Mouse (Mus musculus) monocyte, adult 2 months (primary cell): ENCODE data around the gene Bcl7b.

Source experiments
- DNase-seq, 2 experiments: peaks; one replicate each; pipeline ENCODE4 v3.0.0; 2022; ENCODE audit warnings: low spot score in 2 of 2, low read depth in 1 of 2

Gene Bcl7b

DNA sequence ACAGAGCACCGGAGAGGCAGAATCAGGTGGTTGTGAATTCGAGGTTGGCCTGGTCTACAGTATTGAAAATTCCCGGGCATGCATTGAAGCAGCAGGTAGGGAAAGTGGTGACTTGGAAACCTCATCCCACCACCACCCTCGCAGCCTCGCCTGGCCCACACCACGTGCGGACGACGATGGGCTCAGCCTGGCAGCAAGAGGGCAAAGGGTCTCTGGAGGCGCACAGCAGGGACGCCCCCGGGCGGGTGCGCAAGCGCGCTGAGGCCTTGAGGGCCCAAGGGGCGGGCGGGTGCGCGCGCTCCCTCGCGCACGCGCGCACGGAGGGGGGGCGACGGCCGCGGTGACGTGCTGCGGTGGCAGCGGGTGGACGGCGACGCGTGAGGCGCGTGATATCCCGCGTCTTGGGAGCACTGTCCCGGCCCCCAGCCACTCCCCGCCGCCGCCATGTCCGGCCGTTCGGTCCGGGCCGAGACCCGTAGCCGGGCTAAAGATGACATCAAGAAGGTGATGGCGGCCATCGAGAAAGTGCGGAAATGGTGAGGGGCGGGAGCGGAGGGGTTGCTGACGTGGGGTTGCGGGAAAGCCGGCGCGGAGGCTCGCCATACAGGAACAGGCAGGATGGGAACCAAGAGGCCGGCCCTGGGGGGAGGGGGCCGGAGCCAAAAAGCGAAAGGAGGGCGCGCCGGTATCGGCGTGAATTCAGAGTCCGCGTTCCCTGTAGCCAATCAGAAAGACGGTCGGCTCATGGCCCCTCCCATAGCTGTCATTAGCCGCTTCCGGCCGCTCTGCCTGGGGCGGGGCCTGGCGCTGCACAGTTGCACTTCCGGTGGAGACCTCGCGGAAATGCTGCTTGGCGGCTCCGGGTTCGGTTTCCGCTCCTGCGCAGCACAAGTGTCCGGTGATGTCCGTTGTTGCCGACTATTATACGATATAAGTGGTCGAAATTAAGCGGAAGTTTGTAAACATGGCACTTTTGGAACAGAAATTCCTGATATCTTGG is at the start of gene Bcl7b:
Bcl7b (plus strand) TSS at position 221 of the 1,000 bp plus-strand sequence.
- peak; percentile 96 for DNase-seq

GRCm38 (mm10) chr5:135118589-135119081 is 49.4 kb upstream of the Bcl7b start:
- DNase-seq, result peak in 1 of 2 experiments; percentile 51

GRCm38 (mm10) chr5:135120753-135121152 is 47.3 kb upstream of the Bcl7b start:
- no peak for DNase-seq

- no peak for DNase-seq
Observed at GRCm38 (mm10) chr5:135126121-135126520, 42.0 kb upstream of the Bcl7b start.

DNA sequence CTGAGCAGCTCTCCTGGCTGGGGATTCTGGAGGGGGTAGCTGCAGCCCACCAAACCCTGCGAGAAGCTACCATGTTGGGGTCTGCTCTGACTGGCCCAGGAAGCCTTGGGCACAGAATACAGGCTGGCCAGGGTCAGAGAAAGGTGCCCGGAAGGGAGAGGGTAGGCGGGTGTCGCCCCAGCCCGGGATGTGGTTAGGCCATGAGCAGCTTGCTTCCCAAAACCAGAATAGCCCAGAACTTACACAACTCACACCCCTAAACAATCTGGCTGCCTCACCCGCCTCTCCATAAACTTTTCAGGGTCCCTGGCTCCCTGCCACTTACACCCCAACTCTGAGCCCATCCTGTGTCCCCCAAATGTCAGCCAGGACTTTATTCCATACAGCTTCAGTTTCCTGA is 40.4 kb upstream of the Bcl7b start:
- DNase-seq, result peak in 1 of 2 experiments; percentile 54

- no peak for DNase-seq
Observed at GRCm38 (mm10) chr5:135129747-135130146, 38.3 kb upstream of the Bcl7b start.

DNA sequence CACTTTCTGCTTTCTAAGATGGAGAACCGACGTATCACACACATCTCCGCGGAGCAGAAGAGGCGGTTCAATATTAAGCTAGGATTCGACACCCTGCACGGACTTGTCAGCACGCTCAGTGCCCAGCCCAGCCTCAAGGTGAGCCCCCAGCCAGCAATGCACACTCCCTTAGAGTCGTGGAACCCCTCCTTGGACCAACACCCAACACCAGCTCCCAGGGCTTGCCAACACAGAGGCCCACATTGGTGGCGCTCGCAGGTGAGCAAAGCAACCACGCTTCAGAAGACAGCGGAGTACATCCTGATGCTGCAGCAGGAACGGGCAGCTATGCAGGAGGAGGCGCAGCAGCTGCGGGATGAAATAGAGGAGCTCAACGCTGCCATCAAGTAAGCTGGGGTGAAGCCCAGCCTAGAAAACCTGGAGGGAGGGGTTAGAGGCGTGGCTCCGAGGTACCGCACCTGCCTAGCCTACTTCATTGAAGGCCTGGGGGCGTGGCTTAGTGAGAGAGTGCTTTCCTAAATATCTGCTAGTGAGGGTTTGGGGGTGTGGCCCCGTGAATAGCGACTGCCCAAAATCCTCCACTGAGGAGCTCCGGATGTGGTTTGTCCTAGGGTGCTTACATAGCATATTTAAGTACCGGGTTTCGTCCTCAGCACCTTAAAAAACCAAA is 34.2 kb upstream of the Bcl7b start:
- no peak for DNase-seq

- DNase-seq, result peak in 1 of 2 experiments; percentile 46
Observed at GRCm38 (mm10) chr5:135134534-135134933, 33.5 kb upstream of the Bcl7b start.

GRCm38 (mm10) chr5:135139881-135140280 is 28.2 kb upstream of the Bcl7b start:
- DNase-seq, result no peak

DNA sequence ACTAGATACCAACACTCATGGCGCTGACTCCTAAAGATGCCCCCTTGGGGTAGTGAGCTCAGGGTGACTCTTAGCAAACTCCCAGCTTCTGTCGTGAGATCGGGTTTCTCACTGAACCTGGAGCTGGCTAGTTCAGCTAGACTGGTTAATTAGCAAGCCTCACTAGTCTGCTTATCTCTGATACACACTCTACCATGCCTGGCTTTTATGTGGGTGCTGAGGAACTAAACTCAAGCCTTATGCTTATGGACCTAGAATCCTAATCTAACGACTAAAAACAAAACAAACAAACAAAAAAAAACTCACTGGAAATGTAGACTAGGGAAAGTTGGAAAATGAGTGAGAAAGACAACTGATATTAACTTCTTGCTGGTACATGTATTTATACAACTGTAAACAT is 23.6 kb upstream of the Bcl7b start:
- DNase-seq, result no peak

DNA sequence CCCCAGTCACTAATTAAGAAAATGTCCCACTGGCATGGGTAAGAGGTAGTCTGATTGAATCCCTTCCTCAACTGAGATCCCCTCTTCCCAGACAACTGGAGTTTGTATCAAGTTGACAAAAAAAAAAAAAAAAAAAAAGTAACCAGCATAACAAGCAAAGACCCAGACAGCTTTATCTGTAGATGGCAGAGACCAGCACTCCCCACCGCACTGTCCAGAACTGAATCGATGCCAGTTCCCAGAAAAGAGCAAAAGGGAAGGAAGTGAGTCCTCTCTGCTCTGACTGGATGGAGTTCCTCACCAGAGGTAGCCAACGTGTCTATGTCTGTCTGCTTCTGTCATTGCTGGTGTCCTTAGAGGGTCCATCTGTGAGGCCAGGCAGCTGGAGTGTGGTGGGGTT is 22.6 kb upstream of the Bcl7b start:
- DNase-seq, result no peak

DNA sequence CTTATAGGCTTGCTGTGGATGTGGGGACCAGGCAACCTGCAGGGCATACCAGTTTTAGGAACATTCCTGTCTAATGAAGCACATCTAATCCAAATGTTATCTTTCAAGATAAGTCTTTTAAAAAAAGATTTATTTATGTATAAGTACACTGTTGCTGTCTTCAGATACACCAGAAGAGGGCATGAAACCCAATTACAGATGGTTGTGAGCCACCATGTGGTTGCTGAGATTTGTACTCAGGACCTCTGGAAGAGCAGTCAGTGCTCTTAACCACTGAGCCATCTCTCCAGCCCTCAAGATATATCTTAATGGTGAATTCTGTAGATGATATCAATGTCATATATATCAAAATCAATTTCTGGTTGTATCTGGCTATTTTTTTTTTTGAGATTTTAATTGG is 22.1 kb upstream of the Bcl7b start:
- no peak for DNase-seq

GRCm38 (mm10) chr5:135148715-135149052 is 19.4 kb upstream of the Bcl7b start:
- DNase-seq, result no peak

DNA sequence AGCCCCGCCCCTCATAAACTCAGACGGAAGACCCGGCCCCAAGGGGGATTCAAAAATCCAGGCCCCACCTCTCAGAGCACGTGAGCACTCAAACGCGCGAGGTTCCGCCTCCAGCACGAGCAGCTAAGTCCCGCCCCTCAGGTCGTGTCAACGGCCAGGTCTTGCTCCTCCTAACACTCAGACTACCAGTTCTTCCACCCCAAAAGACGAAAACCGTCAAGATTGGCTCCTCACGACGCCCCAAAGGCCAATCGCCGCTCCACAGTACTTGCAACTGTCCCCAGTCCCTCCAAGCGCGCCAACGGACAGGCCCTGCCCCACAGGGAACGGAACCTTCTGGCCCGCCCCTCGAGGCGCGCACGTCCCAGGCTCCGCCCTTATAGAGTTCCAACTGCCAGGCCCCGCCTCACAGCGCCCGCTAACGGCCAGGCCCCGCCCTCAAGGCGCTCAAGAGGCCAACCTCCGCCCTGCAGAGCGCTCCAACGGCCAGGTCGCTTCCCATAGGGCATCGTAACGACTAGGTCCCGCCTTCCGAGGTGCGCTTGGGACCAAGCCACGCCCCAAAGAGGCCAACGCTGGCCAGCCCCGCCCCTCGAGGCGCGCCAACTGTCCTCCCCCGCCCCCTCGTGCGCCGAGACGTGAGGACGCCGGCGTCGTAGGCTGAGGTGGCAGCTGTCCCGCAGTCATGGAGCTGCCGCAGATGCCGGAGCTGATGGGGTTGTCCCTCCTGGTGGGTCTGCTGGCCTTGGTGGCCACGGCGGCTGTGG is 18.8 kb upstream of the Bcl7b start, which contains the start of gene Tbl2:
Tbl2 (plus strand) TSS at position 605 of the 767 bp plus-strand sequence.
- peak; percentile 99 for DNase-seq

DNA sequence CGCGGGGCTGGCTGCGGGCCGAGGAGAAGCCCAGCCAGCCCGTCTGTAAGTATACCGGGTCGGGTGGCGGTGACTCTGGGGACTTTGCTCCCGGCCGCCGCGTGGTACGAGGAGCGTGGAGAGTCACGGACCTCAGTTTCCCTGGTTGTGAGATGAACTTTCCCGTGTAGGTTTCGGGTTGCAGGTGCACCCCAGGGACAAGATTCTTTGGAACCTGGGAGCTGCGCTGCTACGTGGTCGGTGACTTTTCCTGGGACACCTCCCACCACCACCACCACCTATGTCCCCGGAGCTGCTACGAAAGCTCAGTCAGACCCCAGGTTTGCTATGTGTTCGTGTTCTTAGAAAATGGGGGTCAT is 18.3 kb upstream of the Bcl7b start:
- no peak for DNase-seq

DNA sequence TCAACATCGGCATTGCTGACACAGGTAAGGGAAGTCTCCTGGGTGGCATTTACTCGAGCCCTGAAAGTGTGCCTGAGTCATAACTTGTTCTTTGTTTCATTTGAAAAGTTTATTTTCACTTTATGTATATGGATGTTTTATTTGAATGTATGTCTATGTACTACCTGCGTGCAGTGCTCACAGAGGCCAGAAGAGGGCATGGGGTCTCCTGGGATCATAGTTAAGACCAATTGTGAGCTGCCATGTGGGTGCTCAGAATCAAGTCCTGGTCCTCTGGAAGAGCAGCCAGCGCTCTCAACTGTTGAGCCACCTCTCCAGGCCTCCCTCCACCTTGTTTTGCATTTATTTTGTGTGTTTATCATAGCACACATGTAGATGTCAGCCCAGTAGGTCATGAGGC is 11.6 kb upstream of the Bcl7b start:
- DNase-seq, result no peak

DNA sequence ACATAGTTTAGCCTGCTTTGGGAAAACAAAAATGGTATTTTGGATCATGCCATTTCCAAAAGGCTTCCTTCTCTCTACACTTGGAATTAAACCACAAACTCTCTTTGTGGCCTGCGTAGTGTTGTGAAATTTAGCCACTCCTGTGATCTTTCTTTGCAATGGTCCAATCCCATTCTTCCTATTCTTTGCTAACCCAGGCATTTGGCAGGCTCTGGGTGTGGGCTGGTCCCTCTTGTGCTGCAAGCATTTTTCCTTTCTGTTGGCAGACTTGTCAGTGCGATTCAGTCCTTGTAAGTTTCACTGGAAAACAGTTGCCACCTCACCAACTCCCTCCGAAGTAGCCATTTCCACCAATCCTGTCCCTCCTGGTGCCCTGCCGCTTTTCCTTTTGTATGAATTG is 6.9 kb upstream of the Bcl7b start:
- DNase-seq, result no peak

DNA sequence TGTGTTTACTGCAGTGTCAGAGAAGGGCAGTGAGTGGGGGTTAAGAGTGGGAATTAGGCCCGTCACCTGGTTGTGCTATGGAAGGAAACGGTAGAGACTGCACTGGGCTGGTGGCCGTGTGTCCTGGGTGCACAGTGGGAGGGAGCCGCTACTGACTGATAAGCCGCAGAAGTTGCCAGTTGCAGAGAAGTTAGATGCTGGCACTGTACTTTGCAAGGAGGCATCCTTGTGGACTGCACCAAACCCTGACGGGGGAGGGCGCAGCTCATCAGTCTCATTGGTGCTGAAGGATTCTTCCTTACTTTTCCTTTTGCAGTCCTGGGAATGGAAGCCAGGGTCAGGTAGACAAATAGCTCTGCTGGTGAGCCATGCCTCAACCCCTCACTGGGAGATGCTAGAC is 6.4 kb upstream of the Bcl7b start:
- DNase-seq, result no peak

DNA sequence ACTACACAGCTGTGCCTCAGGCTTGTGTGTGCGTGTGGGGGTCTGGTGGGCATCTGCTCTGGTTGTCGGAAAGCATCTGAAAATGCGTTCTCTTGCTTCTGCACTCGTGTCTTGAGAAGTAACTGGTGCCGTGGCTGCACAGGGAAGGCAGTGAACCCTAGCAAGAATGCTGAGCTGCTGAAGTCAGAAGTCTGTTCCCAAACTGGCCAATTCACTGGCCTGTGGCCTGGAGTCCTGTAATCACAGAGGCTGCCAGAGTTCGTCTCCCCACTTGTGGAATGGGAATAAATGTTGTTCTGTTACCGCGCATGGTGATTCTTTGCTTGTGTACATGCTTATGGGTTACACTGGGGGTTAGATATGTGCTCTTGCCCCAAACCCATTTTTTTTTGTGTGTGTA is 5.7 kb upstream of the Bcl7b start:
- no peak for DNase-seq

- DNase-seq, result no peak
Observed at GRCm38 (mm10) chr5:135162821-135163220, 5.3 kb upstream of the Bcl7b start.

DNA sequence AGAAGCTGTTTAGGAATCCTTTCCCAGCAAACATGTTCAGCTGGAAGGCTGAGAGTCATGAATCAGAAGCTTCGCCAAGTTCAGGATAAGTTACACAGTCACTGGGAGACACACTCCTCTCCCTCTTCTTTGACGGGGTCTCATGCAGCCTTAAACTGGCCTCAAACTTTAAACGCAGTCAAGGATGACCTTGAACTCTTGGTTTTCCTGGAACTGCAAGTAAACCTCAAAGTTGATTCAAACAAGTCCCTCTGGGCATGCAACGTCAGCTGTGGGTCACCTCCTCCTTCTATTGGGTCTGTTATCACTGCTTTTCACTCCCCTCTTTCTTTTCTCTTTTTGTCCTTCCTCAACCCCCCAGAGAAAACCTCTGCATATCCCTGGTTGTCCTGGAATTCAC is 1.2 kb upstream of the Bcl7b start:
- no peak for DNase-seq
